Mouse (Mus musculus) hindbrain, embryonic 16.5 days (tissue): ENCODE results near the gene Ebf4. TPM values are rescaled to one million over a fixed set of nuclear protein-coding genes. Genes with fewer than 3 reads are reported as not detected.

Experiments
- ATAC-seq: fragments of 200-750 bp; cut with Nextera tagmentation; 2 replicates; pipeline ENCODE4 v1.8.0; 2017; ENCODE audit warnings: moderate TSS enrichment, moderate library complexity
- H3K27ac ChIP-seq: fragments of 300-500 bp; sonication (generic); 2 replicates; pipeline ENCODE4 v1.5.1; 2014; ENCODE audit warnings: low read depth, mild to moderate bottlenecking, control low read depth, low read length, moderate library complexity
- H3K27me3 ChIP-seq: fragments of 300-500 bp; sonication (generic); replicated peaks from 2 replicates; pipeline ENCODE4 v1.6.1; 2014; ENCODE audit warnings: low read length; ENCODE audit not compliant: control insufficient read depth, insufficient read depth
- H3K36me3 ChIP-seq: fragments of 300-500 bp; sonication (generic); 2 replicates; pipeline ENCODE4 v1.6.1; 2014; ENCODE audit warnings: mild to moderate bottlenecking, low read length, moderate library complexity, mixed read lengths; ENCODE audit not compliant: control insufficient read depth, insufficient read depth
- H3K4me1 ChIP-seq: fragments of 300-500 bp; sonication (generic); 2 replicates; pipeline ENCODE4 v1.6.1; 2014; ENCODE audit warnings: low read depth, low read length; ENCODE audit not compliant: control insufficient read depth, insufficient read depth
- H3K4me2 ChIP-seq: fragments of 300-500 bp; sonication (generic); 2 replicates; pipeline ENCODE4 v1.6.1; 2014; ENCODE audit warnings: mild to moderate bottlenecking, low read length, control low read depth, moderate library complexity
- H3K4me3 ChIP-seq: fragments of 300-500 bp; sonication (generic); 2 replicates; pipeline ENCODE4 v1.5.1; 2014; ENCODE audit warnings: mild to moderate bottlenecking, low read length, control low read depth, moderate library complexity
- H3K9ac ChIP-seq: fragments of 300-500 bp; sonication (generic); 2 replicates; pipeline ENCODE4 v1.6.1; 2014; ENCODE audit warnings: low read depth, mild to moderate bottlenecking, control low read depth, low read length, moderate library complexity
- H3K9me3 ChIP-seq: fragments of 300-500 bp; sonication (generic); 2 replicates; pipeline ENCODE4 v1.6.1; 2014; ENCODE audit warnings: mild to moderate bottlenecking, low read length, moderate library complexity; ENCODE audit not compliant: control insufficient read depth
- WGBS: fragments of 180-500 bp; shearing (Covaris S2); extraction: QIAGEN DNeasy Blood & Tissue Kit; methylation state at CpG from one replicate; pipeline ENCODE4 v1.1.7; 2014; 5-methylcytosine and 5-hydroxymethylcytosine counted together
- polyA plus RNA-seq: library from polyadenylated mRNA; unstranded; fragments of >200 nt; fragmentation: Nextera tagmentation; extraction: Ambion mirVana; gene quantifications from 2 replicates; pipeline ENCODE4 v1.2.1, GENCODE M21; 2015

The Ebf4 gene
- polyA plus RNA-seq, 1 experiment from 2014 or later: 4.1 TPM

DNA sequence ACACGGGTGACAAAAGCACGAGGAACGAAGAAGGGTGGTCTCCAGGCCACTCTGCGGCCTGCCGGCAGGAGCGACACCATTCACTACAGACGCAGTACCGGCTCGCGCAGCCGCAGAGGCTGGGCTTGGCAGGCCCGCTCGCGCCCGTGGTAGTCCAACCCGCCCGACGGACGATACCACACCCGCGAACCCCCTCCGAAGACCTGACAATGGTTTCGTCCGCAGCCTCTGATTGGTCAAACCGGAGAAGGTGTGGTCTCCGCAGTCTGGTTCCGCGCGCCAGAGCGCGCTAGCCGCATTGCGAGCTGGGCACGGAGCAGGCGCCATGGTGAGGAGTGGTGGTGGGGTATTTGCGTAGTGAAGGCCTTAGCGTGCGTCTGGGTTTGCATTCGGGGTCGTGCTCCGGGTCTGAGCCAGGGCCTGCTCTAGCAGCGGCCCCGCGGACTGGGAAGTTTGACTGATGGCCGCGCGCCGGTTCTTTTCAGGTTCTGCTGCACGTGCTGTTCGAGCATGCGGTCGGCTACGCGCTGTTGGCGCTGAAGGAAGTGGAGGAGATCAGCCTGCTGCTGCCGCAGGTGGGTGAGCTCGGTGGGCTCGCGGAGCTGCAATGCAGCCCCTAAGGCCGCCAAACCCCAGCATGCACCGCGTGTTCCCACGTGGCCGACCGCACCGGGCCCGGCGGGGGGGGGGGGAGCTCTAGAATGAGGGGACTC lies 20.7 kb upstream of the Ebf4 start, which contains the start of gene Nop56:
Nop56 (plus strand) TSS at position 282 of the 713 bp plus-strand sequence.
- Histone ChIP-seq H3K27me3 (no peaks in the 10 kb centered on the region), H3K4me2 (peak within 1 kb of the TSS; percentile 94), H3K36me3 (peaks cover 30% of the 10 kb centered on the region), H3K4me3 (peak within 1 kb of the TSS; percentile 90), H3K9ac (peak within 1 kb of the TSS; percentile 93), H3K9me3 (no peaks in the 10 kb centered on the region), H3K27ac (peak within 1 kb of the TSS; percentile 94), H3K4me1 (peaks cover 11% of the 10 kb centered on the region)
- under 1% methylated on average over 67 of the region's 68 CpGs for WGBS
- peak; percentile 98 for ATAC-seq

DNA sequence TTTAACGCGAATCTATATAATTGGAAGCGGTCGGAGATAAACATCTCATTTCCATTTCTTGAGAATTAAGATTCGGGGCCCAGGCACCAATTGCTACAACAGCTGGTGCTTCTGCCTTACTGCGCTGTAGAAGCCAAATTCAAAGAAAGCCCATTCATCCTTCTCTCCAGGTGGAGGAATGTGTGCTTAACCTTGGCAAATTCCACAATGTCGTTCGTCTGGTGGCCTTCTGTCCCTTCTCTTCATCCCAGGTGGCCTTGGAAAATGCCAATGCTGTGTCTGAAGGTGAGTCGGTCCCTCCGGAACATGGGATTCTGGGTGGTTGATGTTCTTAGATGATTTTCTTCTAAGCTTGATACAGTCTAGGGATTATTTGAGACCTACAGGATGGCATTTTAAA lies 20.1 kb upstream of the Ebf4 start:
- H3K36me3 ChIP-seq: peaks cover 36% of the 10 kb centered on the region
- peak overlapping the region; percentile 93 for H3K9ac ChIP-seq
- peak overlapping the region; percentile 94 for H3K4me2 ChIP-seq
- H3K4me1 ChIP-seq: peaks cover 11% of the 10 kb centered on the region
- 1% methylated on average over 10 of the region's 10 CpGs for WGBS
- no peaks in the 10 kb centered on the region for H3K9me3 ChIP-seq
- H3K4me3 ChIP-seq: peak overlapping the region; percentile 90
- no peaks in the 10 kb centered on the region for H3K27me3 ChIP-seq
- no peak for ATAC-seq
- H3K27ac ChIP-seq: peak overlapping the region; percentile 94

DNA sequence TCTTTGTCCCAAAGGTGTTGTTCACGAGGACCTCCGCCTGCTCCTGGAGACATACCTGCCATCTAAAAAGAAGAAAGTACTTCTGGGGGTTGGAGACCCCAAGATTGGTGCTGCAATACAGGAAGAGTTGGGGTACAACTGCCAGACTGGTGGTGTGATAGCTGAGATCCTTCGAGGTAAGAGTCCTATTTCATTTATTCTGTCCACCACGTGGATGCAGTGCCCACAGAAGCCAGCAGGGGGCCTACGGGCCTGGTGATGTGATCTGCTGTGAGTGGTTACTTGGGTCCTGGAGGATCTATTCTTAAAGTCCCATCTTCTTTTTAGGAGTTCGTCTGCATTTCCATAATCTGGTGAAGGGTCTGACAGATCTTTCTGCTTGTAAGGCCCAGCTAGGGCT lies 19.3 kb upstream of the Ebf4 start:
- no peaks in the 10 kb centered on the region for H3K9me3 ChIP-seq
- no peaks in the 10 kb centered on the region for H3K27me3 ChIP-seq
- ATAC-seq: no peak
- H3K4me1 ChIP-seq: peaks cover 11% of the 10 kb centered on the region
- H3K4me2 ChIP-seq: peak overlapping the region; percentile 94
- 49% methylated on average over 6 of the region's 6 CpGs for WGBS
- peak overlapping the region; percentile 90 for H3K4me3 ChIP-seq
- no peak overlapping the region for H3K27ac ChIP-seq
- H3K36me3 ChIP-seq: peaks cover 43% of the 10 kb centered on the region
- no peak overlapping the region; the same call in 1 of the 2 replicates for H3K9ac ChIP-seq

DNA sequence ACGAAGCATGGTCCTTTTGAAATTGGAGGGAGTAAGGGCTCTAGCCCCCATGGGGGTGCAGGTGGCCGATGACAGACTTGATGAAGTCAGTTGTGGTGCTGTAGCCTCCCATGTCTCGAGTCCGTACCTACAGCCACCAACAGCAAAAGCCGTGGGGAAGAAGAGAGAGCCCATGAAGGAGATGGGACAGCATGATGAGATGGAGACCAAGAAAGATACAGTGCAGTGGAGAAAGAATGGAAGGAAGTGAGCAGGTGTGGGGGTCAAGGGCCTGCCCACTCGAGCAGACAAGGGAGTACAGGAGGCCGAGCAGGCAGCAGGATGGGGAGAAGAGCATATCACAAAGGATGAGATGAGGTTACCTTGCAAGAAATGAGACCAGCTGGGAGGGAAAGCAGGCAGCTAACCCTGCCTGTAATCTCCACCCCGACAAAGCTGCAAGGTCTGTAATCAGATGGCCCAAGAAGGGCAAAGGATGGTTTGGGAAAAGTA lies 15.3 kb upstream of the Ebf4 start:
- H3K9ac ChIP-seq: no peak overlapping the region
- H3K36me3 ChIP-seq: peaks cover 50% of the 10 kb centered on the region
- H3K9me3 ChIP-seq: no peaks in the 10 kb centered on the region
- no peak overlapping the region for H3K4me2 ChIP-seq
- H3K4me3 ChIP-seq: no peak overlapping the region
- no peak overlapping the region for H3K27ac ChIP-seq
- no peaks in the 10 kb centered on the region for H3K27me3 ChIP-seq
- no peak for ATAC-seq
- peaks cover 15% of the 10 kb centered on the region for H3K4me1 ChIP-seq
- 50% methylated on average over 8 of the region's 8 CpGs for WGBS

DNA sequence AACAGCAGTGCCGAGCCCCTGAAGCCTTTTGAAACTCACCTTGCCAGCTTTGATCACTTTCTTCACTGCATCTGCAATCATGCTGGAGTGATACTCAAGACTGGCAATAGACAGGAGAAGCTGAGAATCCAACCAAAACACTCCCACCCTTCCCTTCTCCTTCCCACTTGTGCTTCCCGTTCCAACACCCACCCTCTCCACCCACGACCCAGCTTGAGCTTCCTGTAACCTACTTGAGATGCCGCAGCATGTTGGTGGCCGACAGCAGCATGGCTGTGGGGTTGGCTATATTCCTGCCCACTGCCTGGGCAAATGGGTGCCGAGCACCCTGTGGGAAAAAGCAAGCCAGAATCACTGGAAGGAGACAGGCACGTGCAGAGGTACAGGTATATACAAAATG lies 14.7 kb upstream of the Ebf4 start:
- Histone ChIP-seq H3K4me2 (no peak overlapping the region), H3K9me3 (no peaks in the 10 kb centered on the region), H3K4me1 (peaks cover 13% of the 10 kb centered on the region), H3K9ac (no peak overlapping the region), H3K27me3 (no peaks in the 10 kb centered on the region), H3K27ac (no peak overlapping the region), H3K4me3 (no peak overlapping the region), H3K36me3 (peaks cover 50% of the 10 kb centered on the region)
- WGBS: 68% methylated on average over 7 of the region's 7 CpGs
- no peak for ATAC-seq

DNA sequence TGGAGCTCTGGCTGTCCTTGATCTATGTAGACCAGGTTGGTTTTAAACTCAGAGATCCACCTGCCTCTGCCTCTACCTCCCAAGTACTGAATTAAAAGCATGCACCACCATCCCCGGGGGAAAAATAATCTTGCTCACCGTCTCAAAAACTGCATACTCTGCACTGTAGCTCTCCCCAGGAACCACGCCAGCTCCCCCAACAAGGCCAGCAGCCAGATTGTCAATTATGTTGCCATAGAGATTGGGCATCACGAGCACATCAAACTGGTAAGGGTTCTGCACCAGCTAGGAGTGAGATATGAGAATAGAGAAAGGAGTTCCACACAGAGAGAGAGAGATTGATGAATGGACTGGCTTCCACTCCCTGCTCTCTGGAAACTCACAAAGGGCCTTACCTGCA lies 14.2 kb upstream of the Ebf4 start:
- ATAC-seq: no peak
- Histone ChIP-seq H3K27me3 (no peaks in the 10 kb centered on the region), H3K9me3 (no peaks in the 10 kb centered on the region), H3K4me2 (no peak overlapping the region), H3K4me1 (peaks cover 9% of the 10 kb centered on the region), H3K9ac (no peak overlapping the region), H3K36me3 (peaks cover 47% of the 10 kb centered on the region), H3K27ac (no peak overlapping the region), H3K4me3 (no peak overlapping the region)
- WGBS: 59% methylated on average over 4 of the region's 4 CpGs

DNA sequence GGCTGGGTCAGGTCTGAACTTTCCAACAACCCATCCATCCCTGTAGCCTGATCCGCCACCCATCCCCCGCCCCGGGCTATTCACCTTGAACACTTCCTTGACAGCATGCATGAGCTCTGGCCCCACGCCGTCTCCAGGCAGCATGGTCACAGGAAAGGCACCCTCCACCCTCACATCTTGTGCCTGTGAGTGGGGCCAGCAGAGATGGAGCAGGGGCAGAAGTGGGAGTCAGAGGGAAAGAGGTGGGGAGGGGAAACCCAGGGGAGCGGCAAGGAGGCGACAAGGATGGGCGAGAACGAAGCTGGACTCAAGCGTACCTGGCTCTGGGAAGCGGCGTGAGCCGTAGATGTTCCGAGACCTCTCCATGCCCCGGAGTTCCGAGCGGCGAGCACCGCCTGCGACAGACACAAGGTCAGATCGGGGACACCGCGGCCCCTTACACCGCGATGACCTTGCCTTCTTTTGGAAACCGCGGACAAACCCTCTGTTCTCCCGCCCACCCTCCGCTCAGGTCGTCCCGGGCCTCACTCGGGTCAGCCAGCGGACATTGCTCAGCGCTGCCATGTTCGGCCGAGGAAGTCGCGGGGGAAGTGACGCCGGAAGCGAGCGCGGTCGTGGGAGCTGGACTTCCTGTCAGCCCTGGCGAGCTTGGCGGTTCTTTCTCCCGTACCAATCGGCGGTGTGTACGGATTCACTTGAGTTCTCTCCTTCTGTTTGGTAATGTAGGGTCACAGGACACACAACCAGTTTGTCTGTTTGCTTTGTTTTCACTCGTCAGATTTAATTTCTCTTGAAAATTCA lies 10.9 kb upstream of the Ebf4 start, which contains the start of gene Idh3b:
Idh3b (minus strand) TSS at position 694 of the 801 bp plus-strand sequence.
- WGBS: under 1% methylated on average over 43 of the region's 51 CpGs
- Histone ChIP-seq H3K4me3 (peak within 1 kb of the TSS; percentile 81), H3K9ac (peak within 1 kb of the TSS; percentile 86), H3K27me3 (no peaks in the 10 kb centered on the region), H3K4me2 (peak within 1 kb of the TSS; percentile 93), H3K4me1 (peaks cover 7% of the 10 kb centered on the region), H3K36me3 (peaks cover 21% of the 10 kb centered on the region), H3K9me3 (no peaks in the 10 kb centered on the region), H3K27ac (0 out of 2 replicates have a peak within 1 kb of the TSS, but pooled peaks have one; percentile 48)
- ATAC-seq: peak; percentile 87

DNA sequence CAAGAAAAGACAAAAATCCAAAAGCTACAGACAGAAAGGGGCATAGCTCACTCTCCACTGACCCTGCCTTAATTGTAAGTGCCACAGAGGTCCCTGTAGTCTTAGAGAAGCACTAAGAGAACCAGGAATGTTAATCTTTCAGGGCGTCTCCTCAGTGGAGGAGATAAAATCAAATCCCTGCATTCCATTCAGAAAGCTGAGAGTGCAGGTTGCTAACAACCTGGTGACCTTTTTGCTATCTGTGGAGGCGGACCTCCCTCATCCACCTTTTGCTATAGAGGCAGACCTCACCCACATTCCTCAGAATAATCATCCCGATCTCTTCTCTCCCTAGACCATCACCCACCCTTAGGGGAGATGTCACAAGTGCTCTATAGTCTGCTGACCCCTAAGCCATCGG lies 5.9 kb upstream of the Ebf4 start:
- Histone ChIP-seq H3K9me3 (no peaks in the 10 kb centered on the region), H3K27ac (no peak overlapping the region), H3K4me1 (peaks cover 4% of the 10 kb centered on the region; the same call in 1 of the 2 replicates), H3K36me3 (no peaks in the 10 kb centered on the region), H3K4me3 (no peak overlapping the region), H3K4me2 (no peak overlapping the region), H3K9ac (no peak overlapping the region), H3K27me3 (no peaks in the 10 kb centered on the region)
- WGBS: 75% methylated on average over 4 of the region's 4 CpGs
- no peak for ATAC-seq

DNA sequence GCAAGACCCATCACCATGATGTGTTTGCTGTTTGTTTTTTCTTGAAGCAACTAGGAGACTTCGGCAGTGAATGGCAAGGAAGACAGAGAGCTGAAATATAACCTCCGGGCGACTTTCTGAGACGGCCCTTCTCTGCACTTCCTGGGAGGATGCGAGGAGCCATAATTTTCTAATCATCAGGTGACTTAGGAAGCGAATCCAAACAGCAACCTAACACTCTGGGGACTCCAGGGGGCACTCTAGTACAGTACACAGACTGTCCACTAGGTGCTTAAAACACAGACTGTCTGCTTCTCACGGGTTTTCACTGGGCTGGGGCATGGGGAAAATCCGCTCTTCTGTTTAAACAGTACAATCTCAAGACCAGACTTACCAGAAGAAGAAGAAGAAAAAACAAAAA lies 3.5 kb upstream of the Ebf4 start:
- Histone ChIP-seq H3K27me3 (no peaks in the 10 kb centered on the region), H3K4me2 (peak overlapping the region; percentile 35), H3K27ac (no peak overlapping the region), H3K4me3 (no peak overlapping the region), H3K9ac (0 out of 2 replicates have a peak overlapping the region, but pooled peaks have one; percentile 39), H3K36me3 (no peaks in the 10 kb centered on the region), H3K9me3 (no peaks in the 10 kb centered on the region), H3K4me1 (peaks cover 16% of the 10 kb centered on the region)
- ATAC-seq: peak; percentile 50
- WGBS: 16% methylated on average over 8 of the region's 8 CpGs
